Mouse (Mus musculus) olfactory bulb, adult 2 months (tissue): ENCODE results near the gene Ptpn3. TPM values are rescaled to one million over a fixed set of nuclear protein-coding genes. Genes with fewer than 3 reads are reported as not detected.
A peak's percentile ranks its signal among the peaks of the same experiment; 100 is the strongest.

ENCODE experiments used
- H3K27ac ChIP-seq: fragments of 200-500 bp; 2 replicates; pipeline ENCODE4 v1.5.1; 2012; ENCODE audit warnings: low read depth, low read length; ENCODE audit not compliant: insufficient read depth
- H3K4me1 ChIP-seq: fragments of 200-500 bp; 2 replicates; pipeline ENCODE4 v1.6.1; 2012; ENCODE audit warnings: low read length; ENCODE audit not compliant: control insufficient read depth, insufficient read depth
- H3K4me3 ChIP-seq: fragments of 200-500 bp; 2 replicates; pipeline ENCODE4 v1.5.1; 2012; ENCODE audit warnings: mild to moderate bottlenecking, low read depth, low read length, moderate library complexity; ENCODE audit not compliant: insufficient read depth
- CTCF ChIP-seq: fragments of 200-500 bp; IDR thresholded peaks from 2 replicates; pipeline ENCODE4 v1.5.1; 2012; ENCODE audit warnings: low read depth, mild to moderate bottlenecking, low read length, moderate library complexity; ENCODE audit not compliant: insufficient read depth
- POLR2A ChIP-seq: fragments of 200-500 bp; IDR thresholded peaks from 2 replicates; pipeline ENCODE4 v1.6.1; 2012; ENCODE audit warnings: mild to moderate bottlenecking, low read depth, low read length, moderate library complexity; ENCODE audit not compliant: insufficient read depth
- WGBS: fragments of 180-500 bp; shearing (Covaris S2); methylation state at CpG from one replicate; pipeline ENCODE4 v1.1.7; 2018; 5-methylcytosine and 5-hydroxymethylcytosine counted together
- polyA plus RNA-seq: library from polyadenylated mRNA; stranded (reverse); fragments of >200 nt; gene quantifications from 2 replicates; pipeline ENCODE4 v1.2.4, GENCODE M21; 2012; ENCODE audit warnings: low replicate concordance; ENCODE audit not compliant: missing spikeins, insufficient read depth, insufficient read length

Gene Ptpn3
- polyA plus RNA-seq, 1 experiment: not detected

GRCm38 (mm10) chr4:57143026-57143937 lies 158.4 kb downstream of the Ptpn3 start, which contains the start of gene Epb41l4b:
Gene Epb41l4b, minus strand, starts transcription at chr4:57143437.
- no peak within 1 kb of the TSS for H3K27ac ChIP-seq
- 20% methylated on average over 141 of the region's 142 CpGs for WGBS
- peak; percentile 91; the same call in 1 of the 2 replicates for TF ChIP-seq CTCF
- no peak for TF ChIP-seq POLR2A
- peak within 1 kb of the TSS; percentile 97 for H3K4me3 ChIP-seq
- peaks cover 20% of the 10 kb centered on the region for H3K4me1 ChIP-seq

- 3% methylated on average over 43 of the region's 43 CpGs for WGBS
- Histone ChIP-seq H3K4me1 (peaks cover 25% of the 10 kb centered on the region), H3K27ac (no peak overlapping the region), H3K4me3 (peak overlapping the region; percentile 97)
- TF ChIP-seq POLR2A (no peak), CTCF (no peak)
These were observed 159.1 kb downstream of the Ptpn3 start for GRCm38 (mm10) chr4:57142374-57143025.

GRCm38 (mm10) chr4:57141908-57142361 lies 159.7 kb downstream of the Ptpn3 start:
- 24% methylated on average over 26 of the region's 26 CpGs for WGBS
- Histone ChIP-seq H3K27ac (no peak overlapping the region), H3K4me3 (peak overlapping the region; percentile 97), H3K4me1 (peaks cover 27% of the 10 kb centered on the region)
- TF ChIP-seq CTCF (no peak), POLR2A (no peak)

- no peak overlapping the region for H3K27ac ChIP-seq
- WGBS: 48% methylated on average over 15 of the region's 15 CpGs
These were observed 160.5 kb downstream of the Ptpn3 start for GRCm38 (mm10) chr4:57140992-57141717.

More at GRCm38 (mm10) chr4:57140992-57141717, 160.5 kb downstream of the Ptpn3 start:
- Histone ChIP-seq H3K4me1 (peaks cover 27% of the 10 kb centered on the region), H3K4me3 (peak overlapping the region; percentile 28; the same call in 1 of the 2 replicates)
- TF ChIP-seq POLR2A: no peak
- no peak for TF ChIP-seq CTCF

Other genes with a start within 250 kb of the Ptpn3 start
- gene Epb41l4b, start 158.4 kb downstream of the Ptpn3 start, polyA plus RNA-seq: not detected in 2 replicates
- gene Palm2, start 132.4 kb upstream of the Ptpn3 start, polyA plus RNA-seq: not detected in 2 replicates